Mouse (Mus musculus) heart, adult 2 months (tissue): Measurements from ENCODE around the gene Diras1. TPM values are rescaled to one million over a fixed set of nuclear protein-coding genes. Genes with fewer than 3 reads are reported as not detected.

Experiments
- DNase-seq, 2 experiments: peaks; one replicate each; pipeline ENCODE4 v3.0.0; 2021
- H3K27ac ChIP-seq: fragments of 200-600 bp; 2 replicates; pipeline ENCODE4 v1.8.1; 2022
- H3K27me3 ChIP-seq: fragments of 200-500 bp; 2 replicates; pipeline ENCODE4 v1.6.1; 2012; ENCODE audit warnings: mild to moderate bottlenecking, low read length, inconsistent platforms, mixed read lengths; ENCODE audit not compliant: control insufficient read depth, insufficient read depth
- H3K36me3 ChIP-seq: fragments of 200-500 bp; 2 replicates; pipeline ENCODE4 v1.6.1; 2012; ENCODE audit warnings: low read length, inconsistent platforms; ENCODE audit not compliant: control insufficient read depth, insufficient read depth
- H3K4me1 ChIP-seq: fragments of 200-500 bp; 2 replicates; pipeline ENCODE4 v1.6.1; 2011; ENCODE audit warnings: low read length; ENCODE audit not compliant: control insufficient read depth, insufficient read depth
- H3K4me3 ChIP-seq: fragments of 200-600 bp; 2 replicates; pipeline ENCODE4 v1.8.1; 2022
- H3K79me2 ChIP-seq: fragments of 200-500 bp; replicated peaks from 2 replicates; pipeline ENCODE4 v1.6.1; 2012; ENCODE audit warnings: mild to moderate bottlenecking, inconsistent platforms, low read length, moderate library complexity, mixed read lengths; ENCODE audit not compliant: control insufficient read depth, insufficient read depth
- H3K9ac ChIP-seq: fragments of 200-500 bp; 2 replicates; pipeline ENCODE4 v1.6.1; 2012; ENCODE audit warnings: low read depth, mild to moderate bottlenecking, control low read depth, inconsistent platforms, low read length, mixed read lengths
- CTCF ChIP-seq: fragments of 200-600 bp; IDR thresholded peaks from 2 replicates; pipeline ENCODE4 v1.8.1; 2022; ENCODE audit warnings: antibody characterized with exemption, mild to moderate bottlenecking, moderate library complexity
- EP300 ChIP-seq: fragments of 200-500 bp; IDR thresholded peaks from 2 replicates; pipeline ENCODE4 v1.6.1; 2011; ENCODE audit warnings: low read depth, low read length, control low read depth; ENCODE audit not compliant: insufficient read depth
- POLR2A ChIP-seq: fragments of 200-500 bp; IDR thresholded peaks from 2 replicates; pipeline ENCODE4 v1.6.1; 2011; ENCODE audit warnings: mild to moderate bottlenecking, low read depth, low read length, control low read depth; ENCODE audit not compliant: insufficient read depth
- WGBS: fragments of 180-500 bp; shearing (Covaris S2); methylation state at CpG from one replicate; pipeline ENCODE4 v1.1.7; 2018; 5-methylcytosine and 5-hydroxymethylcytosine counted together
- intact Hi-C: fragments of 180-260 bp; cut with DNase I; formaldehyde crosslinking; loops from one replicate; pipeline ENCODE4 v1.15.1; 2025
- polyA plus RNA-seq: library from polyadenylated mRNA; depleted of rRNA; stranded (reverse); fragments of >200 nt; gene quantifications from 2 replicates; pipeline ENCODE4 v1.2.3, GENCODE M21; 2012
- total RNA-seq, 2 experiments: library from RNA; stranded (reverse); gene quantifications; 2 replicates each; pipeline ENCODE4 v1.2.3; 2021

Diras1 gene
- total and polyA plus RNA-seq, 3 experiments = 0.04 TPM; not detected in 2

GRCm38 (mm10) chr10:80998778-80999177 lies 26.7 kb downstream of the Diras1 start:
- Histone ChIP-seq H3K79me2 (no peaks in the 10 kb centered on the region), H3K4me3 (no peak overlapping the region), H3K27ac (no peak overlapping the region), H3K27me3 (no peaks in the 10 kb centered on the region), H3K36me3 (no peaks in the 10 kb centered on the region), H3K4me1 (no peaks in the 10 kb centered on the region), H3K9ac (no peak overlapping the region)
- peak; percentile 40 to 45 for DNase-seq
- TF ChIP-seq POLR2A = no peak
- peak; percentile 75 for TF ChIP-seq CTCF
- intact Hi-C loops = loop anchor here (2.0 to 5.0 kb wide), 5 partner anchors 44 to 251 kb away; no protein-coding TSS in a partner anchor
- WGBS = 8% methylated on average over 12 of the region's 12 CpGs

DNA sequence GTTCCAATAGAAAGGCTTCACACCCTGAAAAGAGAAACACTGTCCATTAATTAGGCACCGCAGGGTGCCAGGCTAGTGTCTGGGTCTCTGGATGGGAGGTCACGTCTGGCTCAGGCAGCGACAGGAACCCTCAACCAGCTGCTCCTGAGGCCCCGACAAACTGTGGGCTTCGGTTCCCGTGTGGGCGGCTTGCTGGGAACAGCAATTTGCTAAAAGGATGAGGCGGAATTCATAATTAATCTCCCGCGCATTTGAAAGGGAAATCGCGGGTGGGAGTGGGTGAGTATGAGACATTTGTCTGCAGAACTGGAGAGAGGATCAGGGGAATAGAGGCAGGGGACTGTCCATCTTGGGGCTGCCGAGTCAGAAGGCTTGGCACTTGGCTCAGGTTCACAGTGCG lies 27.4 kb downstream of the Diras1 start:
- Histone ChIP-seq H3K79me2 (no peaks in the 10 kb centered on the region), H3K27me3 (no peaks in the 10 kb centered on the region), H3K4me3 (no peak overlapping the region), H3K9ac (no peak overlapping the region), H3K4me1 (no peaks in the 10 kb centered on the region), H3K36me3 (no peaks in the 10 kb centered on the region), H3K27ac (no peak overlapping the region)
- intact Hi-C loops = loop anchor here (2.0 to 5.0 kb wide), 5 partner anchors 44 to 251 kb away; no protein-coding TSS in a partner anchor
- 29% methylated on average over 14 of the region's 14 CpGs for WGBS
- TF ChIP-seq POLR2A (no peak), EP300 (no peak), CTCF (no peak)
- DNase-seq = no peak

GRCm38 (mm10) chr10:80997332-80997731 lies 28.1 kb downstream of the Diras1 start:
- Histone ChIP-seq H3K27me3 (no peaks in the 10 kb centered on the region), H3K4me1 (no peaks in the 10 kb centered on the region), H3K27ac (no peak overlapping the region), H3K9ac (no peak overlapping the region), H3K36me3 (no peaks in the 10 kb centered on the region), H3K79me2 (no peaks in the 10 kb centered on the region), H3K4me3 (no peak overlapping the region)
- no peak for TF ChIP-seq EP300
- TF ChIP-seq CTCF = no peak
- no peak for TF ChIP-seq POLR2A
- WGBS = 82% methylated on average over 8 of the region's 8 CpGs
- intact Hi-C loops = loop anchor here (5.0 kb wide), 3 partner anchors 45 to 250 kb away; no protein-coding TSS in a partner anchor
- no peak for DNase-seq

- H3K36me3 ChIP-seq = no peaks in the 10 kb centered on the region
- H3K27me3 ChIP-seq = no peaks in the 10 kb centered on the region
- no peak overlapping the region for H3K4me3 ChIP-seq
- DNase-seq = no peak
- H3K4me1 ChIP-seq = no peaks in the 10 kb centered on the region
- intact Hi-C loops = loop anchor here (5.0 kb wide), 3 partner anchors 46 to 249 kb away; no protein-coding TSS in a partner anchor
- WGBS = 92% methylated on average over 8 of the region's 8 CpGs
- TF ChIP-seq CTCF = no peak
- TF ChIP-seq POLR2A = no peak
- no peak for TF ChIP-seq EP300
- H3K9ac ChIP-seq = no peak overlapping the region
- no peak overlapping the region for H3K27ac ChIP-seq
- no peaks in the 10 kb centered on the region for H3K79me2 ChIP-seq
These were observed 29.0 kb downstream of the Diras1 start for GRCm38 (mm10) chr10:80996501-80996900.

- Histone ChIP-seq H3K27me3 (no peaks in the 10 kb centered on the region), H3K36me3 (no peaks in the 10 kb centered on the region), H3K79me2 (no peaks in the 10 kb centered on the region), H3K4me3 (no peak overlapping the region), H3K4me1 (no peaks in the 10 kb centered on the region), H3K9ac (no peak overlapping the region), H3K27ac (peak overlapping the region; percentile 0)
- peak; percentile 77 to 84 for DNase-seq
- intact Hi-C loops = loop anchor here (1.0 to 5.0 kb wide), 4 partner anchors 47 to 248 kb away; no protein-coding TSS in a partner anchor
- WGBS = 11% methylated on average over 21 of the region's 21 CpGs
- no peak for TF ChIP-seq POLR2A
- TF ChIP-seq EP300 = peak; percentile 96
These were observed 30.3 kb downstream of the Diras1 start for GRCm38 (mm10) chr10:80995091-80995632.

DNA sequence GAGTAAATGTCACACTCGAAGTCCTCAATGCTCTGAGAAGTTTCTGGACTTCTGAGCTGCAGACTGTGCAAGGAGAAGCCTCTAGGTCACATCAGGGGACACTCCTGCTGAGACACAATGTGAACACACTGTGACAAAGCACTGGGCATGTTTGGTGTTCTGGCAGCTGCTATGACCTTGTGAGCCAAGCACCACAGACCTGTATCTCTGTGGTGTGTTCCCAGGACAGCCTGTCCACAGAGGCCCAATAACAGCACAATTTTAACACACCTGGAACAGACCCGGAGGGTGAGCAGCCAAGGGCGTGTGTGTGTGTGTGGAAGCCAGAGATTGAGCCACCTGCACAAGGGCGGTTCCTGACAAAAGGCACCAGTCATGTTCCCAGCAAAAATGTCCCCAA lies 30.8 kb downstream of the Diras1 start:
- TF ChIP-seq POLR2A (no peak), EP300 (peak; percentile 90)
- intact Hi-C loops = loop anchor here (1.0 to 5.0 kb wide), 4 partner anchors 48 to 247 kb away; no protein-coding TSS in a partner anchor
- H3K4me1 ChIP-seq = no peaks in the 10 kb centered on the region
- H3K27ac ChIP-seq = peak overlapping the region; percentile 0; the same call in 1 of the 2 replicates
- WGBS = 32% methylated on average over 4 of the region's 4 CpGs
- DNase-seq = peak; percentile 33 to 70
- H3K79me2 ChIP-seq = no peaks in the 10 kb centered on the region
- no peak overlapping the region for H3K9ac ChIP-seq
- no peak overlapping the region for H3K4me3 ChIP-seq
- no peaks in the 10 kb centered on the region for H3K36me3 ChIP-seq
- H3K27me3 ChIP-seq = no peaks in the 10 kb centered on the region
